Mouse (Mus musculus) midbrain, embryonic 16.5 days (tissue): ENCODE results near the gene Edem2. TPM values are rescaled to one million over a fixed set of nuclear protein-coding genes. Genes with fewer than 3 reads are reported as not detected.

Source experiments
- ATAC-seq: fragments of 200-750 bp; cut with Nextera tagmentation; 2 replicates; pipeline ENCODE4 v1.8.0; 2017; ENCODE audit warnings: moderate TSS enrichment
- H3K27ac ChIP-seq: fragments of 300-500 bp; sonication (generic); 2 replicates; pipeline ENCODE4 v1.5.1; 2014; ENCODE audit warnings: mild to moderate bottlenecking, low read length, mixed read lengths
- H3K27me3 ChIP-seq: fragments of 300-500 bp; sonication (generic); 2 replicates; pipeline ENCODE4 v1.6.1; 2014; ENCODE audit warnings: low read depth, low read length, mixed read lengths; ENCODE audit not compliant: control insufficient read depth, insufficient read depth
- H3K36me3 ChIP-seq: fragments of 300-500 bp; sonication (generic); 2 replicates; pipeline ENCODE4 v1.6.1; 2014; ENCODE audit warnings: mild to moderate bottlenecking, low read length, moderate library complexity, mixed read lengths; ENCODE audit not compliant: control insufficient read depth, insufficient read depth
- H3K4me1 ChIP-seq: fragments of 300-500 bp; sonication (generic); 2 replicates; pipeline ENCODE4 v1.6.1; 2014; ENCODE audit warnings: mild to moderate bottlenecking, low read length, mixed read lengths; ENCODE audit not compliant: control insufficient read depth, insufficient read depth
- H3K4me2 ChIP-seq: fragments of 300-500 bp; sonication (generic); 2 replicates; pipeline ENCODE4 v1.6.1; 2014; ENCODE audit warnings: mild to moderate bottlenecking, low read length, mixed read lengths
- H3K4me3 ChIP-seq: fragments of 300-500 bp; sonication (generic); 2 replicates; pipeline ENCODE4 v1.5.1; 2014; ENCODE audit warnings: low read depth, mild to moderate bottlenecking, low read length, moderate library complexity, mixed read lengths
- H3K9ac ChIP-seq: fragments of 300-500 bp; sonication (generic); 2 replicates; pipeline ENCODE4 v1.6.1; 2014; ENCODE audit warnings: low read depth, low read length, mixed read lengths
- H3K9me3 ChIP-seq: fragments of 300-500 bp; sonication (generic); replicated peaks from 2 replicates; pipeline ENCODE4 v1.6.1; 2014; ENCODE audit warnings: mild to moderate bottlenecking, low read length, mixed read lengths; ENCODE audit not compliant: control insufficient read depth, poor library complexity, severe bottlenecking
- WGBS: fragments of 180-500 bp; shearing (Covaris S2); extraction: QIAGEN DNeasy Blood & Tissue Kit; methylation state at CpG from one replicate; pipeline ENCODE4 v1.1.7; 2014; 5-methylcytosine and 5-hydroxymethylcytosine counted together
- polyA plus RNA-seq: library from polyadenylated mRNA; unstranded; fragments of >200 nt; fragmentation: Nextera tagmentation; extraction: Ambion mirVana; gene quantifications from 2 replicates; pipeline ENCODE4 v1.2.1, GENCODE M21; 2015

Gene Edem2
- polyA plus RNA-seq, 1 experiment from 2014 or later = 46.3 TPM

DNA sequence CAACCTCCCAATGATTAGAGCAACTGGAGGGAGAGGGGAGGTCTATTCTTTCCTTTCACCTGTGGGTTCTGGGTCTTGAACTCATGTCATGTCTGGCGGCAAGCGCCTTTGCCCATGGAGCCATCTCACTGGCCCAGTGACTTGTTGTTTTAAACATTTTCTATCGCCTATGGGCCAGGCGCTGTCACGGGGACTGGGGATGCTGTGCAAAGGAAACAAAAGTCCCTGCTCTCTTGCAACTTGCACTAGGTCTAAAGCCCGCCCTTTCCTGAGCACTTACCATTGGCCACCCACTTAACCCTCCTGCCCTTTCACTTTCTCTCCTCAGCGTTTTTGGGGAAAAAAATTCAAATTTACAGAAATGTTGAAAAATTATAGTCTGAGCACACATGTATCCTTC is 32.4 kb downstream of the Edem2 start:
- H3K4me3 ChIP-seq = no peak overlapping the region
- no peak for ATAC-seq

DNA sequence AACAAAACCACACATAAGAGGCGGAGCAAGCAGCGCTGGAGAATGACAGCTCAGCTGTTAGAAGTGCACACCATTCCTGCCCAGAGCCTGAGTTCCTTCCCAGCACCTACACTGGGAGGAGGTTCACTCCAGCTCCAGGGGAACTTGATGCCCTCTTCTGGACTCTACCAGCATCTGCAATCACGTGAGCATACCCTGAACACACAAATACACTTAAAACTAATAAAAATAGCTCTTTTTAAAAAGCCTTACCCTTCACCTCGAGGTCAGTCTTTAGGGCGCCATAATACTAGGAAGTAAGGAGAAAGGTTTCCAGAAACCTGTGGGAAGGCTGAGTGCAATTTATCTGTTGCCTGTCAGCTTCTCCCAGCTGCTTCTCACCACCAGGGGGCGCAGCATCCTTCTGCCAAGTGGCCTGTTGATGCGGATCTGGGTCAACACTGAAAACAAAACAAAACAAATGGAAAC is 33.1 kb downstream of the Edem2 start:
- WGBS = 14% methylated on average over 7 of the region's 7 CpGs
- Histone ChIP-seq H3K4me3 (no peak overlapping the region), H3K27ac (no peak overlapping the region), H3K36me3 (peaks cover 3% of the 10 kb centered on the region; the same call in 1 of the 2 replicates), H3K9me3 (no peaks in the 10 kb centered on the region), H3K9ac (no peak overlapping the region), H3K4me1 (peaks cover 3% of the 10 kb centered on the region), H3K4me2 (no peak overlapping the region), H3K27me3 (no peaks in the 10 kb centered on the region)
- ATAC-seq = no peak

More for the DNA sequence above, 32.4 kb downstream of the Edem2 start:
- H3K9me3 ChIP-seq = no peaks in the 10 kb centered on the region
- WGBS = 72% methylated on average over 7 of the region's 7 CpGs
- H3K9ac ChIP-seq = no peak overlapping the region
- H3K4me2 ChIP-seq = no peak overlapping the region
- peaks cover 9% of the 10 kb centered on the region; the same call in 1 of the 2 replicates for H3K36me3 ChIP-seq
- H3K4me1 ChIP-seq = no peaks in the 10 kb centered on the region
- H3K27me3 ChIP-seq = no peaks in the 10 kb centered on the region
- H3K27ac ChIP-seq = no peak overlapping the region

DNA sequence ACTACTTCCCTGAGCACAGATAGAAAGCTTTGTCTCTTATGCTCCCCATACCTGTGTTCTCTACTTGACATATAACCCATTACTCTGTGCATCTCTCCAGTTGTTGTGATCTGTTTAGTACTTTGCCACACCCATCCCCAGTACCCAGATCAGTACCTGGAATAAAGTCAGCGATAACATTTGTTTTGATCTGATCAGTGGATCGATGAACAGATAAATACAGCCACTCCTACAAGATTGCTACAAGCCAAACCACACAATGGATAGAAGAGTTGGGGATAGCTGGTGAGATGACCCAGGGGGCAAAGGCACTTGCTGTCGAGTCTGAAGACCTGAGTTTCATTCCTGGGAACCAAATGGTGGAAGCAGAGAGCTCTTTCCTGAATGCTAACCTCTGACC is 34.0 kb downstream of the Edem2 start:
- Histone ChIP-seq H3K36me3 (no peaks in the 10 kb centered on the region), H3K27ac (no peak overlapping the region), H3K4me1 (peaks cover 11% of the 10 kb centered on the region), H3K4me3 (no peak overlapping the region), H3K4me2 (no peak overlapping the region), H3K9ac (no peak overlapping the region), H3K9me3 (no peaks in the 10 kb centered on the region), H3K27me3 (no peaks in the 10 kb centered on the region)
- no peak for ATAC-seq
- WGBS = 72% methylated on average over 3 of the region's 3 CpGs

DNA sequence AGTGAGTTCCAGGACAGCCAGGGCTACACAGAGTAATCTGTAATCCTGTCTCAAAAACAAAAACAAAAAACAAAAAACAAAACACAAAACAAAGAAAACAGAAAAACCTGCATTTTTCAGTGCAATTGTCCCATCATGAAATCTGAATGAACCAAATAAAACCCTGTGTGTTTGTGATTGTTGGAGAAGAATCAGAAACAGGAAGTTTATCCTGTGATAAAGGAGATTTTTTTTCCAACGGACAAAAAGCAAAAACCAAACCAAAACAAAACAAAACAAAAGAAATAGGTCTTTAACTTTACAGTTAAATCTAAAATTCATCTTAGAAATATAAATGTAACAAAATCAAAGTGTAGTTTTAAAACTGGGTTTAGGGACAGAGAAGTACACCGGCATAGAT is 34.7 kb downstream of the Edem2 start:
- Histone ChIP-seq H3K27me3 (no peaks in the 10 kb centered on the region), H3K9me3 (no peaks in the 10 kb centered on the region), H3K9ac (no peak overlapping the region), H3K27ac (no peak overlapping the region), H3K4me1 (peaks cover 14% of the 10 kb centered on the region), H3K4me2 (no peak overlapping the region), H3K4me3 (no peak overlapping the region), H3K36me3 (no peaks in the 10 kb centered on the region)
- ATAC-seq = no peak
- WGBS = 74% methylated on average over 2 of the region's 2 CpGs

DNA sequence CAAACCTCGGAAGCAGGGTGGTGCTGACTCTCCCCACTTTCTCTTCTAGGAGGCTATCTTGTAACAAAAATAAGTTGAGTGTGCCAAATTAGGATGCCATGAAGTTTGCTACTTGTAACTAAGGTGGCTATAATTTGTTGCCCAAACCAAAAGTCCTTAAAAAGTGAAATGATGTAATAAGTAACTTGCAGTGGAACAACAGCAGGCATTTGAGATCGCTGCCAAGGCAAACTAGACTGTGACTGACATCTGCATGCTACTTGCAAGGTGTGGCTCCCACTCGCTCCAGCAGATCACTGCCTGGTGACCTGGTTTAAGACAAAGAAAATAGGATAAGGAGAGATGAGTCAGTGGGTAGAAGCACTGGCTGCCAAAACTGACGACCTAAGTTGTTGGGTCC is 36.1 kb downstream of the Edem2 start:
- no peak overlapping the region for H3K9ac ChIP-seq
- no peak for ATAC-seq
- H3K4me1 ChIP-seq = peaks cover 14% of the 10 kb centered on the region
- H3K36me3 ChIP-seq = no peaks in the 10 kb centered on the region
- H3K27me3 ChIP-seq = no peaks in the 10 kb centered on the region
- WGBS = 81% methylated on average over 4 of the region's 4 CpGs
- no peak overlapping the region for H3K4me3 ChIP-seq
- H3K9me3 ChIP-seq = no peaks in the 10 kb centered on the region
- H3K4me2 ChIP-seq = no peak overlapping the region
- H3K27ac ChIP-seq = no peak overlapping the region

DNA sequence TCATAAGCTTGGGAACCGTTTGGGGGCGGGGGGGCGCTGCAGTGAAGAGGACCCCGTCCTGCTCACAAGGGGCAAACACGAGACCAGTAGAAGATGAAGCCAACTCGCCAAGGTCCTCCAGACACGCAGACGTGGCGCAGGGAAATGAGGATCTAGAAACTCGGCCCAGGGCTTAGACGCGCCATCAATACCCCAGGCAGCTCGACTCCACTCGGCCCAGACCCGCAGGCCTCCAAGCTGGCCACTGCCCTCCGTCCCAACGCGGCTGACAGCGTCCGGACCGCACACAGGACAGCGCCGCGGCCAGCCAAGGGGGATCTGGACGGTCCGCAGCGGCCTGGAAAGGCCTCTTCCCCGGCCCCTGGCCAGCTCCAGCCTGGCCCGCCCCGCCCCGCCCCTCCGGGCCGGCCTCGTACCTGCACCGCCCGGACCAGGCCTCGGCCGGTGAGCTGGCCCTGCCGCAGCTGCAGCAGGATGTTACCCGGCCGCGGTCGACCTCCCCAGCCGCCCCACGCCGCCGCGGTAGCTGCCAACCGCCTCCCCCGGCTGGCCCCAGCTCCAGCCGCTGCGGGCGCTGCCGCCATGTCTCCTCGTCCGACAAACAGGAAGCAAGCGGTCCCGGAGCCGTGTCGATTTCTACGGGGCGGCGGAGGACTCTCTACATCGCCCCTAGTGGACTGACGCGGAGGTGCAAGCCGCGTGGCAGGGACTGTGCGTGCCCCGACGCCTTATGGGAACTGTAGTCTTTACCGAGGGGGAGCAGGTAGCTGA is 37.4 kb downstream of the Edem2 start, which contains the start of gene Trpc4ap:
Gene Trpc4ap, minus strand, starts transcription at position 662 of the 771 bp plus-strand sequence.
- Histone ChIP-seq H3K9ac (peak within 1 kb of the TSS; percentile 97), H3K36me3 (no peaks in the 10 kb centered on the region), H3K27ac (peak within 1 kb of the TSS; percentile 94), H3K4me1 (peaks cover 14% of the 10 kb centered on the region), H3K27me3 (no peaks in the 10 kb centered on the region), H3K9me3 (no peaks in the 10 kb centered on the region), H3K4me2 (peak within 1 kb of the TSS; percentile 94), H3K4me3 (peak within 1 kb of the TSS; percentile 97)
- peak; percentile 96 for ATAC-seq
- under 1% methylated on average over 59 of the region's 72 CpGs for WGBS

DNA sequence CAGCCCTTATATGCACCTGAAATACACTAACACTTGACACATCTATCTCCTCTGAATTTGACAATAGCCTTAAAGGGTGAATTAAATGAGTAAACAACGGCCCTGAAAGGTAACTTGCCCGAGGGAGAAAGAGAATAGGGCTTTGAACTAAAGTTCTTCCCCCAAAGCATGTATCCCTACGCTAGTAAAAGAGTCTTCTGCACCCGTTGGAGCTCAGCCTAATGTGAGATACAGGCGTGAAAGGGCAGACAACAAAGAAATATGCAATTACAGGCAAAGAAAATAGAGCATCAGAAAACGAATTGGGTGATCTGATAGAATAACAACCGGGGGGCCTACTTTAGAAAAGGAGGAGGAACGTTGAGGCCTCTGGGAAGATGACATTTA is 37.9 kb downstream of the Edem2 start:
- Histone ChIP-seq H3K9me3 (no peaks in the 10 kb centered on the region), H3K9ac (peak overlapping the region; percentile 97), H3K36me3 (no peaks in the 10 kb centered on the region), H3K4me3 (peak overlapping the region; percentile 97), H3K4me1 (peaks cover 14% of the 10 kb centered on the region), H3K27me3 (no peaks in the 10 kb centered on the region), H3K27ac (peak overlapping the region; percentile 94), H3K4me2 (peak overlapping the region; percentile 94)
- WGBS = 2% methylated on average over 8 of the region's 8 CpGs
- no peak for ATAC-seq

DNA sequence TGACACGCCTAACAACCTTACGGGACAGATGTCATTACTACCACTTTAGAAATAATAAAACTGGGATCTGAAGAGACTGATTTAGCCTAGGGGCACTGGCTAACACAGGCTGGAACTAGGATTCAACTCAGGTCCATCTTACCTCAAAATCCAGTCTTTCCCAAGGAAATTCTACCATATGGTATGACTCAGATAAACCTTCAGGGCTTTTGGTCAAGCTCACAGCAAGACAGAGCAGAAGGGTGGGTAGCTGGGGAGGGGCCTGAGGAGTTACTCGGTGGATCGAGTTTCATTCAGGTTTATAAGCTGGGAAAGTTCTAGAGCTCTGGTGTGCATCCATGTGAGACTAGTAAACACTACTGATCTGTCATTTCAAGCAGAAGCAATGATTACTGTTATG is 40.1 kb downstream of the Edem2 start:
- H3K27me3 ChIP-seq = no peaks in the 10 kb centered on the region
- no peaks in the 10 kb centered on the region for H3K9me3 ChIP-seq
- no peak for ATAC-seq
- H3K4me1 ChIP-seq = peaks cover 14% of the 10 kb centered on the region
- no peak overlapping the region for H3K27ac ChIP-seq
- H3K9ac ChIP-seq = no peak overlapping the region
- no peaks in the 10 kb centered on the region for H3K36me3 ChIP-seq
- no peak overlapping the region for H3K4me3 ChIP-seq
- 91% methylated on average over 4 of the region's 4 CpGs for WGBS
- H3K4me2 ChIP-seq = no peak overlapping the region

DNA sequence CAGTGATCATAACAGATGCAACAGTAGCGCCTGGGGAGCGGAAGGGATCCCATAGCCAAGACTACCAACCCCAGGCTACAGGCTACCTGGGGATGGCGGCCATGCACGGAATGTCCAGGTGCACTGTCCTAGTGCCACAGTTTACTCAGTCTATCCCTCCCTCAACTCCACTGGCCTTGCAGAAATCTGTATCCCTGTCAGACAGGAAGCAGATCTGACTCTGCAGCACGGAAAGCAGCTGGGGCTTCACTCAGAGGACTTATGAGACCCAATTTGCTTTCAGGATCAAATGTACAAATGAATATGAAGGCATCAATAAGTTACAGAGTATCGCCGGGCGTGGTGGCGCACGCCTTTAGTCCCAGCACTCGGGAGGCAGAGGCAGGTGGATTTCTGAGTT is 41.5 kb downstream of the Edem2 start:
- 94% methylated on average over 11 of the region's 11 CpGs for WGBS
- Histone ChIP-seq H3K27ac (no peak overlapping the region), H3K9ac (no peak overlapping the region), H3K9me3 (no peaks in the 10 kb centered on the region), H3K4me1 (peaks cover 14% of the 10 kb centered on the region), H3K36me3 (no peaks in the 10 kb centered on the region), H3K4me2 (no peak overlapping the region), H3K4me3 (no peak overlapping the region), H3K27me3 (no peaks in the 10 kb centered on the region)
- no peak for ATAC-seq
